Mouse (Mus musculus): ENCODE results near the gene Stap1.

DNA sequence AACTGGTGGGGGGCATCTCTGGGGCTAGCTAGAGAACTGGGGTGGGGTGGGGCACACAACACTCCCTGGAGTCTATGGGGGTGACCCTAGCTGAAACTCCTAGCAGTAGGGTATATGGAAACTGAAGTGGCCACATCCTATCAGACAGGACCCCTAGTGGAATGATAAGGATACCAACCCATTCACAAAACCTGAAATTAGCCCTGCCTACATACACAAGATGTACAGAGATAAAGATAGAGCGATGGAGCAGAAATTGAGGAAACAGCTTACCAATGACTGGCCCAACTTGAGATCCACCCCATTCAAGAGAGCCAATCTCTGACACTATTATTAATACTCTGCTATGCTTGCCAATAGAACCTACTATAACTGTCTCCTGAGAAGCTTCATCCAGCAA is 8.0 kb upstream of the Stap1 start:
- TF ChIP-seq EP300 (optimal IDR thresholded peaks at IDR 0.05) (no peak), CTCF (IDR thresholded peaks at IDR 0.05; ENCODE audit: low read depth) (no peak)

Data from stomach, postnatal 0 days (tissue).